8 mouse cellular contexts compared by ENCODE assay signal in the genomic region with DNA sequence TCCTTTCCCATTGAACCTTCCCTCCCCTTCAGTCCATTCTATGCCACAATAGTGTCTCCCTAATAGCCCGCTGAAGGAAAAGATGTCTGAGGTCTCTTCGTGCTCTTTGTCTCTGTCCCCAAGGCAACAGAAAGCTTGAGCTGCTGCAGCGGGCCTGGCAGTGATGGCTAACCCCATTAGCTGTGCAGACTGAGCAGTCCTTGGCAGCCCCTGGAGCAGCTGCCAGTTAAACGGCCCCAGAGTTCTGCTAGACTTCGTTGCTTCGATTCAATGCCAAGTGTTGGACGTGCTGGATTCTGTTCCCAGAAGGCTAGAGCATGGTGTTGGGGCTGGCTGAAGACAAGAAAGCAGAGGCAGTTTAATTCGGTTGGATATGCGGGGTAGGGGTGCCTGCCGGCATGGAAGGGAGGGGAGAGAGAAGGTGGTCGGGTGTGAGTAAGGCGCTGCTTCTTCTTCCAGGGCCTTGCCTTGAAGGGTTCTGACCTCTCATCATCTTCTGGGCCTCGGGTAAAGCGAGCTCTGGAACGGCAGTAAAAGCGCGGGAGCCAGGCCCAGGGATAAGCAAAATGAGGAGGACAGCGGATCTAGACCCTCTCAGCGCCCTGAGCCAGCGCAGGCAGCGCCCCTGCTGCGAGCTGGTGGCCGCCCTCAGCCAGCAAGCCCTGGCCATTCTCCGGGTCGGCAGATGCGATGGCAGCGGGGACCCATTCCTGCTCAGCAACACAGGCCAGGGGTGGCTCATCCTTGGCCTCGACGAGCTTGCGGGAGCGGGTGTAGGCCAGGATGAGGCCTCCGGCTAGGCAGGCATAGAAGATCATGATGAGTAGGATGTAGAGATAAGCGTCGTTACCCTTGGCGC. TPM values are rescaled to one million over a fixed set of nuclear protein-coding genes. Genes with fewer than 3 reads are reported as not detected.
DNase-seq lines count a peak whose midpoint lies in the region; ATAC-seq and TF ChIP-seq lines count a peak whose summit lies in the region.

No protein-coding gene starts in this region.

- peak overlapping the region; percentile 32 for H3K4me3 ChIP-seq in heart, postnatal 0 days (ENCODE audit: low read depth, low read length)
- peak overlapping the region; percentile 32 for H3K4me3 ChIP-seq in limb, embryonic 15.5 days
- H3K4me3 ChIP-seq in stomach, postnatal 0 days (ENCODE audit: low read depth, low read length): 0 out of 2 replicates have a peak overlapping the region, but pooled peaks have one; percentile 20
- H3K4me3 ChIP-seq in lung, adult 2 months (replicated peaks; ENCODE audit: extremely low read depth, low read depth, low read length): no peak overlapping the region

- DNase-seq in heart, postnatal 0 days (ENCODE audit: low spot score): no peak
- no peak for DNase-seq in heart, adult 9 months (ENCODE audit: low spot score in 2 of 2)
- peak; percentile 26 for DNase-seq in cerebellum, adult 9-11 months
- peak; percentile 3 to 25 for DNase-seq in frontal cortex, adult 2 months (ENCODE audit: extremely low spot score in 1 of 2, low spot score in 1 of 2)
- DNase-seq in stomach, postnatal 0 days (ENCODE audit: low spot score): no peak
- DNase-seq in spleen, postnatal 14 days (ENCODE audit: low spot score in 2 of 2): no peak
- DNase-seq in lung, adult 2 months: no peak

- peaks cover 8% of the 10 kb centered on the region; the same call in 1 of the 2 replicates for H3K27me3 ChIP-seq in heart, postnatal 0 days (ENCODE audit: control insufficient read depth, insufficient read depth, low read length)
- H3K27me3 ChIP-seq in limb, embryonic 15.5 days: peaks cover 26% of the 10 kb centered on the region
- no peaks in the 10 kb centered on the region for H3K27me3 ChIP-seq in stomach, postnatal 0 days (ENCODE audit: control insufficient read depth, insufficient read depth, low read length)

- no peak for ATAC-seq in heart, postnatal 0 days (ENCODE audit: insufficient read depth, low read depth)
- no peak for ATAC-seq in limb, embryonic 15.5 days (ENCODE audit: insufficient number of reproducible peaks, low FRiP score, low TSS enrichment, low read depth)
- ATAC-seq in stomach, postnatal 0 days (ENCODE audit: low FRiP score, low TSS enrichment): peak; percentile 38; the same call in 1 of the 2 replicates

- TF ChIP-seq EP300 in heart, postnatal 0 days (IDR thresholded peaks at IDR 0.05; ENCODE audit: low read depth): no peak
- no peak for TF ChIP-seq EP300 in stomach, postnatal 0 days (optimal IDR thresholded peaks at IDR 0.05)

- no peak for TF ChIP-seq CTCF in heart, postnatal 0 days (IDR thresholded peaks at IDR 0.05; ENCODE audit: low read depth)
- no peak for TF ChIP-seq CTCF in stomach, postnatal 0 days (IDR thresholded peaks at IDR 0.05; ENCODE audit: low read depth)
- TF ChIP-seq CTCF in lung, adult 2 months (IDR thresholded peaks at IDR 0.05; ENCODE audit: insufficient read depth, low read length): no peak

- no peaks in the 10 kb centered on the region for H3K36me3 ChIP-seq in heart, postnatal 0 days (replicated peaks; ENCODE audit: control insufficient read depth, insufficient read depth, low read length)
- H3K36me3 ChIP-seq in limb, embryonic 15.5 days: no peaks in the 10 kb centered on the region
- no peaks in the 10 kb centered on the region for H3K36me3 ChIP-seq in stomach, postnatal 0 days (ENCODE audit: control insufficient read depth, insufficient read depth, low read length)

- no peaks in the 10 kb centered on the region for H3K4me1 ChIP-seq in heart, postnatal 0 days (ENCODE audit: control insufficient read depth, insufficient read depth)
- H3K4me1 ChIP-seq in limb, embryonic 15.5 days: peaks cover 15% of the 10 kb centered on the region
- H3K4me1 ChIP-seq in stomach, postnatal 0 days (replicated peaks; ENCODE audit: control insufficient read depth, insufficient read depth): 0 out of 2 replicates have a peak, but pooled peaks cover 2% of the 10 kb centered on the region
- no peaks in the 10 kb centered on the region for H3K4me1 ChIP-seq in lung, adult 2 months (ENCODE audit: control insufficient read depth, insufficient read depth, low read length)

- H3K4me2 ChIP-seq in heart, postnatal 0 days (ENCODE audit: low read depth, low read length): peak overlapping the region; percentile 58
- H3K4me2 ChIP-seq in limb, embryonic 15.5 days: peak overlapping the region; percentile 45
- H3K4me2 ChIP-seq in stomach, postnatal 0 days (replicated peaks; ENCODE audit: low read depth): peak overlapping the region; percentile 41

- TF ChIP-seq POLR2A in lung, adult 2 months (IDR thresholded peaks at IDR 0.05; ENCODE audit: borderline replicate concordance, extremely low read depth, low read depth, low read length): no peak

- H3K27ac ChIP-seq in heart, postnatal 0 days (ENCODE audit: low read depth): no peak overlapping the region
- peak overlapping the region; percentile 59 for H3K27ac ChIP-seq in limb, embryonic 15.5 days
- no peak overlapping the region for H3K27ac ChIP-seq in stomach, postnatal 0 days (replicated peaks)

- H3K9me3 ChIP-seq in heart, postnatal 0 days (replicated peaks; ENCODE audit: control insufficient read depth, low read length): no peaks in the 10 kb centered on the region
- H3K9me3 ChIP-seq in limb, embryonic 15.5 days: no peaks in the 10 kb centered on the region
- no peaks in the 10 kb centered on the region for H3K9me3 ChIP-seq in stomach, postnatal 0 days (ENCODE audit: control insufficient read depth, low read length)

- H3K9ac ChIP-seq in heart, postnatal 0 days (replicated peaks; ENCODE audit: low read depth, low read length): peak overlapping the region; percentile 15; the same call in 1 of the 2 replicates
- peak overlapping the region; percentile 26; the same call in 1 of the 2 replicates for H3K9ac ChIP-seq in limb, embryonic 15.5 days
- H3K9ac ChIP-seq in stomach, postnatal 0 days (ENCODE audit: low read length): 0 out of 2 replicates have a peak overlapping the region, but pooled peaks have one; percentile 13

- WGBS in heart, postnatal 0 days: 33% methylated on average over 35 of the region's 35 CpGs
- 29% methylated on average over 35 of the region's 35 CpGs for WGBS in limb, embryonic 15.5 days
- WGBS in stomach, postnatal 0 days: 31% methylated on average over 35 of the region's 35 CpGs
- 53% methylated on average over 35 of the region's 35 CpGs for WGBS in lung, adult 2 months

RNA-seq across cellular contexts. Expression of a gene that starts 0.9 kb away (rescaled TPM):
- 2.8 and 6.5 TPM in 2 replicates for total RNA-seq in heart, postnatal 0 days (2014; rRNA removed; ENCODE audit: low replicate concordance)
- polyA plus RNA-seq in heart, postnatal 0 days (2015; fragmentation: Nextera tagmentation; extraction: Ambion mirVana): 6.2 and 7.1 TPM in 2 replicates
- polyA plus RNA-seq in frontal cortex, adult 2 months (2012; rRNA removed): 15.5 and 16.5 TPM in 2 replicates
- polyA plus RNA-seq in limb, embryonic 15.5 days (2015; fragmentation: Nextera tagmentation; extraction: Ambion mirVana): 52.3 and 63.1 TPM in 2 replicates
- polyA plus RNA-seq in stomach, postnatal 0 days (2015; fragmentation: Nextera tagmentation; extraction: Ambion mirVana): 11.3 and 11.8 TPM in 2 replicates
- polyA plus RNA-seq in lung, adult 2 months (2012; rRNA removed): 0.14 and 0.32 TPM in 2 replicates

Comparison
In these comparisons a context has a peak if more than half of its experiments do, and no peak if none do; other contexts are left out.
1. DNase-seq: peak in cerebellum, adult 9-11 months (single experiment) and frontal cortex, adult 2 months (2 of 2); none in heart, postnatal 0 days (single experiment), heart, adult 9 months (0 of 2), stomach, postnatal 0 days (single experiment), spleen, postnatal 14 days (0 of 2) and lung, adult 2 months (single experiment).
2. Peak in every context shown above with its lines, with median percentiles within 50 percentile points of each other: H3K4me2 ChIP-seq and H3K9ac ChIP-seq.